Mouse (Mus musculus): ENCODE data around the gene Apol7b. TPM values are rescaled to one million over a fixed set of nuclear protein-coding genes. Genes with fewer than 3 reads are reported as not detected.
"Not testable (repeated sequence)": the region's sequence is repeated elsewhere in the genome, so short reads cannot be mapped to it uniquely, and the experiment has no call there.

Gene Apol7b
- polyA plus RNA-seq, 1 experiment: not detected

DNA sequence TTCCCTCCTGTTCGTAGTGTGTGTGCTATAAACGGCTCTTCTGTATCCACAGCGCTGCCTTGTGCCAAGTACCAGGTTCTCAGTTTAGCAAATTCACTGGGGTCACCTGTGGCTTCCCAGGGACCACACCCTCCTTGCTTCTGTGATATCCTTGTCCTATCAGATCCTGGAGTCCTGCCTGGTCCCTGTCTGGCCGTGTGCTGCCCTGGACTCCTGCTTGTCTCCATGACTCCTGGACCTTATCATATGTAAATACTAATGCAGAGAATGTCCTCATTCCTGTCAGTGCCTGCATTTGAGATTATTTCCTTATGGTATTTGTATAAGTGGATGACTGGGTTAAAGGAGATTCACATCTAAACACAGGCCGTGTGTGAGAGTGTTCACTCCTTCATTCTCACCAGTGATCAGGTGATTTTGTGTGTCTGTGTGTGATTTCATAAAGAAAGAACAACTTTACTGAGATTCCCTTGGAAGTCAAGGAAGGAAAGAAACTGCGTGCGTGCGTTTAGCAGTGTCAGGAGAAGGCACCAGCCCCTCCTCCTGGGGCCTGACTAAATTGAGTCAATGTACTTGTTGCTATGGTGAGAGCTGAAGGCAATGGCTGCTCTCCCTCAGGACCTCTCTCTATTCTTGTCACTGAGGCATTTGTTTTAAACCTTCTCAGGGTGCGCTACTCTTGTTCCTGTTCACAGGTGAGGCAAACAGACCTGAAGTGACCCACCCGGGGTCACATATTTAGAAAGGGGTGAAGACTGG, 18.4 kb downstream of the Apol7b start:
- not testable (repeated sequence) for H3K36me3 ChIP-seq (ENCODE audit: control insufficient read depth, insufficient read depth, low read length, poor library complexity, severe bottlenecking); H3K4me3 ChIP-seq (ENCODE audit: low read depth, low read length); H3K27ac ChIP-seq (ENCODE audit: insufficient read depth, low read length); H3K9ac ChIP-seq (ENCODE audit: low read depth, poor library complexity, severe bottlenecking); H3K9me3 ChIP-seq (replicated peaks; ENCODE audit: control insufficient read depth, insufficient read depth, low read length, poor library complexity, severe bottlenecking); H3K4me1 ChIP-seq (ENCODE audit: control insufficient read depth, insufficient read depth, low read length); H3K27me3 ChIP-seq (ENCODE audit: control insufficient read depth, insufficient read depth, low read length, poor library complexity, severe bottlenecking)

DNA sequence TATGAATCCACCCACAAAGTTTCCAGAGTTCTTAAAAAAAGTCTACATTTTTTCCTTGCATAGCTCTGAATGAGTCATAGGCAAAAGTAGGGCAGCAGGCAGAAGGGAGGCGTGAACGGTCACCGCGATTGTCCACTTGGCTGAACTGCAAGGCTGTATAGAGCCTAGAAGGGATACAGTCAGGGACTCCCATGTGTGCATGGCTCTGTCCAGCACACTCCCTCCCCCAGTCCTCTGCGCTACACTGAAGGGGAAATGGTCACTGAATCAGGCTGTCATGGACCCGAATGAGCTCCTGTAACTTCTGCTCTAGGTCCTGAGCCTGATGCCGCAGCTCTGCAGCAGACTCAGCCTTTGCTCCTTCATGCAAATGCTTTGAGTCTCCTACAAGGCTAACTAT, 24.4 kb downstream of the Apol7b start:
- not testable (repeated sequence) for H3K4me1 ChIP-seq (ENCODE audit: control insufficient read depth, insufficient read depth, low read length); H3K36me3 ChIP-seq (ENCODE audit: control insufficient read depth, insufficient read depth, low read length, poor library complexity, severe bottlenecking); H3K27me3 ChIP-seq (ENCODE audit: control insufficient read depth, insufficient read depth, low read length, poor library complexity, severe bottlenecking)

DNA sequence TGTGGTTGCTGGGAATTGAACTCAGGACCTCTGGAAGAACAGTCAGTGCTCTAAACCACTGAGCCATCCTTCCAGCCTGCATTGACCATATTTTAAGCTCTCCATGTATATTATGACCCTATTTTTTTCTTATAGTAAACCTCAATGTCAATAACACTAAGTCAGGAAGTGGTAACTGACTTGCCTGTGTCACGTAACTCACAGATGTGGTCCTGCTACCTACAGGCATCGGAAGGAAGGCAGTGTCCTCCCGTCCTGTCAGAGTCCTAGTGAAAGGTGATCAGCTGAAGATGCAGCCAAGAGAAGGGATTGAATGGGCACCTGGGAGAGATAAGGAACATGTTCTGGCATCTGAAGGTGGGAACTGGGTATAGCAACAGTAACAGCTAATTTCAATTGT, 27.6 kb downstream of the Apol7b start:
- H3K9me3 ChIP-seq (replicated peaks; ENCODE audit: control insufficient read depth, insufficient read depth, low read length, poor library complexity, severe bottlenecking); H3K9ac ChIP-seq (ENCODE audit: low read depth, poor library complexity, severe bottlenecking); H3K4me3 ChIP-seq (ENCODE audit: low read depth, low read length); H3K36me3 ChIP-seq (ENCODE audit: control insufficient read depth, insufficient read depth, low read length, poor library complexity, severe bottlenecking); H3K27me3 ChIP-seq (ENCODE audit: control insufficient read depth, insufficient read depth, low read length, poor library complexity, severe bottlenecking); H3K27ac ChIP-seq (ENCODE audit: insufficient read depth, low read length); H3K4me1 ChIP-seq (ENCODE audit: control insufficient read depth, insufficient read depth, low read length): not testable (repeated sequence)

More for the DNA sequence above, 24.4 kb downstream of the Apol7b start:
- not testable (repeated sequence) for H3K9me3 ChIP-seq (replicated peaks; ENCODE audit: control insufficient read depth, insufficient read depth, low read length, poor library complexity, severe bottlenecking); H3K4me3 ChIP-seq (ENCODE audit: low read depth, low read length); H3K9ac ChIP-seq (ENCODE audit: low read depth, poor library complexity, severe bottlenecking); H3K27ac ChIP-seq (ENCODE audit: insufficient read depth, low read length)

DNA sequence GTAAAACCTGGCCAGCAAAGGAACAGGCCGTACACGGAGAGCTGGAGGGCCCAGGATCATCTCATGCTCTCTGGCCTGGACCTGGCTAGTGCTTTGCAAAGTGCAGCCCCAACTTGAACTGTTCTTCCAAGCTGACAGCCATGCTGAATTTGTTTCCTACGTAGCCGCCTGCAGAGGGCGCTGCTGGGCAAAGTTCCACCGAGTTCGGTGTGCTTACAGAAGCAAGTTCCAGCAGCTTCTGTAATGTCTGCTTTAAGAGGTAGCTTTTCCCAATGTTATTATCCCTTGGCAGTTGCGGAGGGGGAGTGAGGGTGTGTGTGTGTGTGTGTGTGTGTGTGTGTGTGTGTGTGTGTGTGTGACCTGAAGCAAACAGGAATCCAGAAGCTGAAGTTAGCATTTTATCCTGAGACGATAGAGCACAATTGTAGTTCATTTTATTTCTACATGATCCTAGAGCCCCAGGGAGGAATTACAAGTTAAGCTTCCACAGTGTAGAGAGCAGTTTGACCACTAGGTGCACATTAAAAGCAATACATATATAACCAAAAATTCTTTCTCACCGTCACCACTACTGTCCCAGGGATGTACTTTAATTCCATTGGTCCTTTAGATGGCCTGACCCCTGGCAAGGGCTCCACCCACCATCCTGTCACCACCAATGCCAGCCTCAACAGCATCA, 30.5 kb downstream of the Apol7b start:
- H3K9ac ChIP-seq (ENCODE audit: low read depth, poor library complexity, severe bottlenecking); H3K9me3 ChIP-seq (replicated peaks; ENCODE audit: control insufficient read depth, insufficient read depth, low read length, poor library complexity, severe bottlenecking); H3K4me1 ChIP-seq (ENCODE audit: control insufficient read depth, insufficient read depth, low read length); H3K27me3 ChIP-seq (ENCODE audit: control insufficient read depth, insufficient read depth, low read length, poor library complexity, severe bottlenecking); H3K36me3 ChIP-seq (ENCODE audit: control insufficient read depth, insufficient read depth, low read length, poor library complexity, severe bottlenecking); H3K27ac ChIP-seq (ENCODE audit: insufficient read depth, low read length); H3K4me3 ChIP-seq (ENCODE audit: low read depth, low read length): not testable (repeated sequence)

DNA sequence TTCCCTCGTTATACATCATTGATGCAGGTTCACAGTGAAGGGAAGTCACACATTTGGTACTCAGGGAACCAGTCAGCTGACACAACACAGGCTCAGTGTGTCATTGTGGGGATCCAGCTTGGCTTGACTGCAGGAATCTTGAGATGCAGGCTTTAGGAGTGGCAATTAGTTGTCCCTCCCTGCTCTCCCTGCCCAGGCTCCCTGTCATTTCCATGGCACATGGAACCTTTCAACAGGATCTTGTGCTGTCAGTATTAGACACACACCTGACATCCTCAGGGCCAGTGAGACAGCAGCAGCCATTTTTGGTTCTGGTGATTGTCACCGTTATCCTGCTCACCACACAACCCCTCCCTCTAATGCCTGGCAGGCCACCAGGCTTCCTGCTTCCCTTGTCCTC, 31.6 kb downstream of the Apol7b start:
- H3K9ac ChIP-seq (ENCODE audit: low read depth, poor library complexity, severe bottlenecking); H3K9me3 ChIP-seq (replicated peaks; ENCODE audit: control insufficient read depth, insufficient read depth, low read length, poor library complexity, severe bottlenecking); H3K36me3 ChIP-seq (ENCODE audit: control insufficient read depth, insufficient read depth, low read length, poor library complexity, severe bottlenecking); H3K4me1 ChIP-seq (ENCODE audit: control insufficient read depth, insufficient read depth, low read length); H3K4me3 ChIP-seq (ENCODE audit: low read depth, low read length); H3K27me3 ChIP-seq (ENCODE audit: control insufficient read depth, insufficient read depth, low read length, poor library complexity, severe bottlenecking); H3K27ac ChIP-seq (ENCODE audit: insufficient read depth, low read length): not testable (repeated sequence)

DNA sequence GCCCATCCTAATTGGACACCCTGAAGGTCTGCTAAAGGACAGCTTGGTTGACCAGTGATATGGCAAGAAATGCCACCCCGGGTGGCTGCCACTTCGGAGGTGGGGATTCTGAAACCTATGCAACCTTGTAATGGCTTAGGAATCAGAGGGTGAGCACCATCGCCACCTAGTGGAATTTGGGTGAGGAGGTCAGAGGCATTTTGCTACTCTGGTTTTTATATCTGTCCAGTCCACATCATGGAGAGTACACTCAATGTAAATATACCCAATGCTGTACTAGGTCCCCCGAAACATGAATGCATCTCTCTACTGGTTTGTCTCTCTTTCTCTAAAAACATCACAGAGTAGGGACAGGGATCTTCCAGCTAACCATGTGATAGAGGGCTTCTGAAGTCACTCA, 34.6 kb downstream of the Apol7b start:
- H3K27me3 ChIP-seq (ENCODE audit: control insufficient read depth, insufficient read depth, low read length, poor library complexity, severe bottlenecking); H3K27ac ChIP-seq (ENCODE audit: insufficient read depth, low read length); H3K4me3 ChIP-seq (ENCODE audit: low read depth, low read length); H3K9me3 ChIP-seq (replicated peaks; ENCODE audit: control insufficient read depth, insufficient read depth, low read length, poor library complexity, severe bottlenecking); H3K4me1 ChIP-seq (ENCODE audit: control insufficient read depth, insufficient read depth, low read length); H3K36me3 ChIP-seq (ENCODE audit: control insufficient read depth, insufficient read depth, low read length, poor library complexity, severe bottlenecking); H3K9ac ChIP-seq (ENCODE audit: low read depth, poor library complexity, severe bottlenecking): not testable (repeated sequence)

DNA sequence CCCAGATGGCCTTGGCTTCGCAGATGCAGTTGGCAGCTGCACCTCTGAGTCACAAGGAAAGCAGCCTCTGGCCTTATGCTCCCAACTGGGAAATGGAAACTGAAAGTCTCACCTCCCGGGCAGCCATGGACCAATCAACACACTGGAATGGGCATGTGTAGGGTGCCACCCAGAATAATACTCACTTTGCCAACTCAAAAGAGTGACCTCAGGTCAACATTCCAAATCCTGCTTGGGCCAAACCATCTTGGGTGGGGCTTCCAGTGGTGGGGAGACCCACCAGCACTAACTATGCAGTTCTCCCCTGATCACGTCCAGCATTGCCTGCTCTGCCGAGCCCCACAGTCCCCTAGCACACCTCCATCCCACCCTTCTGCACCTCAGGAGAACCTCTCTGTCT, 36.3 kb downstream of the Apol7b start, which contains the start of gene Apol9a:
Gene Apol9a (minus strand): TSS at position 101 of the 400 bp plus-strand sequence.
- not testable (repeated sequence) for H3K36me3 ChIP-seq (ENCODE audit: control insufficient read depth, insufficient read depth, low read length, poor library complexity, severe bottlenecking); H3K27me3 ChIP-seq (ENCODE audit: control insufficient read depth, insufficient read depth, low read length, poor library complexity, severe bottlenecking); H3K9me3 ChIP-seq (replicated peaks; ENCODE audit: control insufficient read depth, insufficient read depth, low read length, poor library complexity, severe bottlenecking); H3K9ac ChIP-seq (ENCODE audit: low read depth, poor library complexity, severe bottlenecking); H3K4me1 ChIP-seq (ENCODE audit: control insufficient read depth, insufficient read depth, low read length); H3K27ac ChIP-seq (ENCODE audit: insufficient read depth, low read length); H3K4me3 ChIP-seq (ENCODE audit: low read depth, low read length)

DNA sequence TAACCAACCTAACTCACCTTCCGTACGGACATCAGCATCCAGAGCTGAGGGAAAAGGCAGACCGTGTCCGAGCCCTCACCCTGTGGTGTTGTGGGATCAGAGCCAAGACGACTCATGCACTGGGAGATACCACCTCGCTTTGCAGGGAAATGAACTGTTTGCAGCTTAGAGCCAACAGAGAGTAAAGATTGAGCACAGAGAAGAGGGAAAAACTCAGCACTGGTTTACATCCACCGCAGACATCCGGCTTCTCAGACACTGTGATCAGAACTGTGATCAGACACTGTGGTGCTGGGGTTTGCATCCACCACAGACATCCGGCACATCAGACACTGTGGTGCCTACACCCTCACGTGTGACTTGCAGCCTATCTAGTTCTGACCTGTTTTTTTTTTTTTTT, 40.9 kb downstream of the Apol7b start:
- not testable (repeated sequence) for H3K36me3 ChIP-seq (ENCODE audit: control insufficient read depth, insufficient read depth, low read length, poor library complexity, severe bottlenecking); H3K4me3 ChIP-seq (ENCODE audit: low read depth, low read length); H3K4me1 ChIP-seq (ENCODE audit: control insufficient read depth, insufficient read depth, low read length); H3K27me3 ChIP-seq (ENCODE audit: control insufficient read depth, insufficient read depth, low read length, poor library complexity, severe bottlenecking); H3K9ac ChIP-seq (ENCODE audit: low read depth, poor library complexity, severe bottlenecking); H3K27ac ChIP-seq (ENCODE audit: insufficient read depth, low read length); H3K9me3 ChIP-seq (replicated peaks; ENCODE audit: control insufficient read depth, insufficient read depth, low read length, poor library complexity, severe bottlenecking)

Measured in ES-Bruce4 (cell line).